In genomic region chr17:36957999-36958743, GRCm38 (mm10) we compare ENCODE assay signal across 8 mouse cellular contexts. TPM values are rescaled to one million over a fixed set of nuclear protein-coding genes. Genes with fewer than 3 reads are reported as not detected.
DNase-seq lines count a peak whose midpoint lies in the region; ATAC-seq lines count a peak whose summit lies in the region.

Znrd1 (minus strand) TSS chr17:36958559.
Znrd1as (plus strand) TSS chr17:36958592.

- peaks cover 17% of the 10 kb centered on the region; the same call in 1 of the 2 replicates for H3K36me3 ChIP-seq in heart, embryonic 10.5 days
- peaks cover 22% of the 10 kb centered on the region for H3K36me3 ChIP-seq in kidney, embryonic 15.5 days

- H3K4me2 ChIP-seq in kidney, embryonic 15.5 days, result peak within 1 kb of the TSS; percentile 78

- peaks cover 14% of the 10 kb centered on the region; the same call in 1 of the 2 replicates for H3K4me1 ChIP-seq in heart, embryonic 10.5 days
- peaks cover 15% of the 10 kb centered on the region for H3K4me1 ChIP-seq in kidney, embryonic 15.5 days

- DNase-seq in B cell, adult 2 months, result peak; percentile 87 to 88
- DNase-seq in brain, adult 2 months (ENCODE audit: low read depth, low spot score), result peak; percentile 100
- peak; percentile 98 for DNase-seq in heart, embryonic 10.5 days (ENCODE audit: low spot score)
- DNase-seq in liver, result peak; percentile 94
- peak; percentile 90 to 92 for DNase-seq in spleen, postnatal 4 days (ENCODE audit: low spot score in 2 of 2)

- peak; percentile 99 for ATAC-seq in erythroblast, adult 5-6 weeks (replicated peaks; ENCODE audit: low FRiP score, poor library complexity, severe bottlenecking)
- ATAC-seq in kidney, embryonic 15.5 days (replicated peaks; ENCODE audit: low FRiP score), result peak; percentile 99
- ATAC-seq in monocyte, adult 5-6 weeks (replicated peaks; ENCODE audit: insufficient number of reproducible peaks, low FRiP score, low TSS enrichment, poor library complexity, severe bottlenecking), result peak; percentile 91

- peak within 1 kb of the TSS; percentile 91 for H3K27ac ChIP-seq in heart, embryonic 10.5 days
- H3K27ac ChIP-seq in kidney, embryonic 15.5 days, result peak within 1 kb of the TSS; percentile 85

- H3K4me3 ChIP-seq in heart, embryonic 10.5 days, result peak within 1 kb of the TSS; percentile 84
- peak within 1 kb of the TSS; percentile 76 for H3K4me3 ChIP-seq in kidney, embryonic 15.5 days (replicated peaks)

- H3K27me3 ChIP-seq in heart, embryonic 10.5 days (ENCODE audit: insufficient read depth, poor library complexity, severe bottlenecking), result no peaks in the 10 kb centered on the region
- H3K27me3 ChIP-seq in kidney, embryonic 15.5 days, result no peaks in the 10 kb centered on the region

- peak within 1 kb of the TSS; percentile 74 for H3K9ac ChIP-seq in kidney, embryonic 15.5 days

- under 1% methylated on average over 46 of the region's 46 CpGs for WGBS in heart, embryonic 10.5 days
- WGBS in kidney, embryonic 15.5 days, result under 1% methylated on average over 46 of the region's 46 CpGs

- no peaks in the 10 kb centered on the region for H3K9me3 ChIP-seq in heart, embryonic 10.5 days
- H3K9me3 ChIP-seq in kidney, embryonic 15.5 days (replicated peaks), result no peaks in the 10 kb centered on the region

RNA-seq across cellular contexts. Expression of gene Znrd1, which starts in this region (rescaled TPM):
- 18.8 and 23.2 TPM in 2 replicates for total RNA-seq in erythroblast, adult 5-6 weeks (2015; ENCODE audit: low replicate concordance)
- total RNA-seq in erythroblast, adult 5-6 weeks (2017; ENCODE audit: low replicate concordance), result 5.7 and 11.0 TPM in 2 replicates
- polyA plus RNA-seq in heart, embryonic 10.5 days (2016; fragmentation: Nextera tagmentation; extraction: Ambion mirVana), result 45.2 and 55.4 TPM in 2 replicates
- polyA plus RNA-seq in kidney, embryonic 15.5 days (2015; fragmentation: Nextera tagmentation; extraction: Ambion mirVana), result 93.2 and 95.6 TPM in 2 replicates
- 28.2 to 45.0 TPM (median 30.5 TPM) in 3 replicates for total RNA-seq in monocyte, adult 5-6 weeks (2017)

RNA-seq across cellular contexts. Expression of gene Znrd1as, which starts in this region (rescaled TPM):
- 3.8 TPM in 1 of 2 replicates, not detected in the other for total RNA-seq in erythroblast, adult 5-6 weeks (2015; ENCODE audit: low replicate concordance)
- total RNA-seq in erythroblast, adult 5-6 weeks (2017; ENCODE audit: low replicate concordance), result 0.51 and 7.0 TPM in 2 replicates
- polyA plus RNA-seq in heart, embryonic 10.5 days (2016; fragmentation: Nextera tagmentation; extraction: Ambion mirVana), result 7.7 and 10.3 TPM in 2 replicates
- 6.6 and 6.7 TPM in 2 replicates for polyA plus RNA-seq in kidney, embryonic 15.5 days (2015; fragmentation: Nextera tagmentation; extraction: Ambion mirVana)
- 1.1 to 4.4 TPM (median 3.4 TPM) in 3 replicates for total RNA-seq in monocyte, adult 5-6 weeks (2017)

Comparison
In these comparisons a context has a peak if more than half of its experiments do, and no peak if none do; other contexts are left out.
1. Peak in every context shown above with its lines: DNase-seq, ATAC-seq, H3K4me3 ChIP-seq and H3K27ac ChIP-seq.